Mouse (Mus musculus) heart, postnatal 0 days (tissue): ENCODE measurements around the gene Twf1. TPM values are rescaled to one million over a fixed set of nuclear protein-coding genes. Genes with fewer than 3 reads are reported as not detected.

Source experiments
- ATAC-seq: fragments of 200-750 bp; cut with Nextera tagmentation; 2 replicates; pipeline ENCODE4 v1.8.0; 2017; ENCODE audit warnings: low read depth, moderate number of reproducible peaks, moderate library complexity; ENCODE audit not compliant: insufficient read depth
- DNase-seq: peaks from one replicate; pipeline ENCODE4 v3.0.0-alpha.2; 2016; ENCODE audit warnings: low spot score
- H3K27ac ChIP-seq: fragments of 300-500 bp; sonication (generic); 2 replicates; pipeline ENCODE4 v1.5.1; 2014; ENCODE audit warnings: low read depth, mild to moderate bottlenecking
- H3K27me3 ChIP-seq: fragments of 300-500 bp; sonication (generic); 2 replicates; pipeline ENCODE4 v1.6.1; 2014; ENCODE audit warnings: low read length, mixed read lengths; ENCODE audit not compliant: control insufficient read depth, insufficient read depth
- H3K36me3 ChIP-seq: fragments of 300-500 bp; sonication (generic); replicated peaks from 2 replicates; pipeline ENCODE4 v1.6.1; 2014; ENCODE audit warnings: low read length, mixed read lengths; ENCODE audit not compliant: control insufficient read depth, insufficient read depth
- H3K4me1 ChIP-seq: fragments of 300-500 bp; sonication (generic); 2 replicates; pipeline ENCODE4 v1.6.1; 2014; ENCODE audit warnings: antibody characterized with exemption; ENCODE audit not compliant: control insufficient read depth, insufficient read depth
- H3K4me2 ChIP-seq: fragments of 300-500 bp; sonication (generic); 2 replicates; pipeline ENCODE4 v1.6.1; 2014; ENCODE audit warnings: low read depth, mild to moderate bottlenecking, low read length, moderate library complexity
- H3K4me3 ChIP-seq: fragments of 300-500 bp; sonication (generic); 2 replicates; pipeline ENCODE4 v1.5.1; 2014; ENCODE audit warnings: low read depth, low read length
- H3K9ac ChIP-seq: fragments of 300-500 bp; sonication (generic); replicated peaks from 2 replicates; pipeline ENCODE4 v1.6.1; 2014; ENCODE audit warnings: low read depth, low read length, mixed read lengths
- H3K9me3 ChIP-seq: fragments of 300-500 bp; sonication (generic); replicated peaks from 2 replicates; pipeline ENCODE4 v1.6.1; 2016; ENCODE audit warnings: low read length; ENCODE audit not compliant: control insufficient read depth
- CTCF ChIP-seq: IDR thresholded peaks from 2 replicates; pipeline ENCODE4 v1.5.1; 2016; ENCODE audit warnings: antibody characterized with exemption, control low read depth, low read depth
- EP300 ChIP-seq: IDR thresholded peaks from 2 replicates; pipeline ENCODE4 v1.6.1; 2016; ENCODE audit warnings: antibody characterized with exemption, low read depth
- WGBS: fragments of 180-500 bp; shearing (Covaris S2); extraction: QIAGEN DNeasy Blood & Tissue Kit; methylation state at CpG from one replicate; pipeline ENCODE4 v1.1.7; 2014; 5-methylcytosine and 5-hydroxymethylcytosine counted together
- polyA plus RNA-seq: library from polyadenylated mRNA; unstranded; fragments of >200 nt; fragmentation: Nextera tagmentation; extraction: Ambion mirVana; gene quantifications from 2 replicates; pipeline ENCODE4 v1.2.1, GENCODE M21; 2015
- total RNA-seq: library from RNA; depleted of rRNA; stranded (reverse); fragments of >200 nt; gene quantifications from 2 replicates; pipeline ENCODE4 v1.2.3, GENCODE M21; 2014; ENCODE audit warnings: low replicate concordance; rRNA removed

The Twf1 gene
- total RNA-seq (12.8 and 26.0 TPM in 2 replicates), polyA plus RNA-seq (28.3 and 30.7 TPM in 2 replicates)

DNA sequence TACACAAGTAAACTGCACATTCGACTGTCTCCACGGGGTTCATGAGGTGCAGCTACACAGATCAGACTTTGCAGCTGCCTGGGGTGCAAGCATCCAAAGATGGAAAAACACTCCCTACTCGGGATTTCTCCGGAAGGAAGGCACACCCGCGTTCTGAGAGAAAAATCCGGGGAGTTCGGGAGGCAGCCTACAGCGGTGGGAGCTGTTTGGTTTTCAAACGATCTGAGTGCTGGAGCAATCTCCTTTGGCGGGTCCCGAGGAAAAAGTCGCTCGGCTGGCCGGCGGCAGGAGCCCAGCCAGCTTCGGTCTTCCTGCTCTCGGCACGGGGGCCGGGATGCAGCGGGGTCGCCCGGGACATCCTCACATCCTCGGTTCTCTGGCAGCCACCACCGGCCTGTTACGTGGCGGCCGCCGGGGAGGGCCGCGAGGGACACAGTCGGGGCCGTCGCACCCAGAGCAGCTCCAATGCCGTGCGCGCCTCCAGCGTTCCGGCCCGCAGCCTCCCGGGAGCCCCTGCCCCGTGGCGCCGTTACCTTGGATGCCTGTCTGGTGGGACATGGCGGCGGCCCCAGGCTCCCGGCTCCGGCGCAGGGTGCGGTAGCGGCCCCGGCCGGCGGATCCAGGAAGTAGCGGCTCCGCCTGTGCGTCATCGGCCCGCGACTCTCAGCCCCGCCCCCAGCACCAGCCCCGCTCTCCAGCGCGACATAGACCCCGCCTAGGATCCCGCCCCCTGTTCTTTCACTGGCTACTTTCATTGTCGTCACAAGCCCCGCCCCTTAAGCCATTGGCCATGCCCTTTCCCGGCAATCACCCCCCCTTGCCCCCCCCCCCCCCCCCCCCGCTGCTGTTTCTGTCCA, at the start of gene Twf1:
Gene Twf1 (minus strand): TSS at position 671 of the 857 bp plus-strand sequence.
- ATAC-seq (peak; percentile 99), DNase-seq (peak; percentile 97)
- WGBS, result under 1% methylated on average over 53 of the region's 70 CpGs
- Histone ChIP-seq H3K27ac (peak within 1 kb of the TSS; percentile 90), H3K9ac (peak within 1 kb of the TSS; percentile 98), H3K4me1 (peaks cover 3% of the 10 kb centered on the region; the same call in 1 of the 2 replicates), H3K36me3 (peaks cover 20% of the 10 kb centered on the region), H3K27me3 (no peaks in the 10 kb centered on the region), H3K4me3 (peak within 1 kb of the TSS; percentile 100), H3K9me3 (no peaks in the 10 kb centered on the region), H3K4me2 (peak within 1 kb of the TSS; percentile 77)
- TF ChIP-seq CTCF (no peak), EP300 (no peak)

- Histone ChIP-seq H3K27me3 (no peaks in the 10 kb centered on the region), H3K4me1 (no peaks in the 10 kb centered on the region), H3K27ac (no peak overlapping the region), H3K9me3 (no peaks in the 10 kb centered on the region), H3K36me3 (no peaks in the 10 kb centered on the region), H3K9ac (no peak overlapping the region), H3K4me2 (no peak overlapping the region), H3K4me3 (no peak overlapping the region)
- TF ChIP-seq CTCF (no peak), EP300 (no peak)
- ATAC-seq, result no peak
- 76% methylated on average over 2 of the region's 2 CpGs for WGBS
- DNase-seq, result no peak
These were observed 49.4 kb upstream of the Twf1 start for GRCm38 (mm10) chr15:94639126-94639525.

DNA sequence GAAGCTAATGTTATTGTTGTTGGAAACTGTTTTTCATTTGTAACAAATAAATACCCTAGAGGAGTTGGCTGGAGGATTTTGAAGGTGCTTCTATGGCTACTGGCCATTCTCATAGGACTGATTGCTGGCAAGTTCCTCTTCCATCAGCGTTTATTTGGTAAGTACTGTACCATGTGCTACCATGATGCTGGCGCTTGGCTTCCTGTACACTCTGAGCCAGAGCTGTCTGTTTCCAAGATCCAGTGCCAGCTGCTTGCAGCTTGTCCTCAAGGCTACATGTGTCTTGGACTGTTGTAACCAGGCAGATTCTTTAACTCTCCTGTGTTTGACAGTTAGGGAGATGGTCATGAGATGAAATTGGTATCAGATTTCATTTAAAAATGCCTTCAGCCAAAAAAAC, 48.5 kb upstream of the Twf1 start:
- 79% methylated on average over 2 of the region's 2 CpGs for WGBS
- Histone ChIP-seq H3K9me3 (no peaks in the 10 kb centered on the region), H3K9ac (no peak overlapping the region), H3K27me3 (no peaks in the 10 kb centered on the region), H3K27ac (no peak overlapping the region), H3K36me3 (no peaks in the 10 kb centered on the region), H3K4me1 (no peaks in the 10 kb centered on the region), H3K4me2 (no peak overlapping the region), H3K4me3 (no peak overlapping the region)
- ATAC-seq (no peak), DNase-seq (no peak)
- TF ChIP-seq EP300, result no peak
- TF ChIP-seq CTCF, result no peak

- no peak for TF ChIP-seq CTCF
- no peak for TF ChIP-seq EP300
- H3K9ac ChIP-seq, result no peak overlapping the region
- H3K36me3 ChIP-seq, result no peaks in the 10 kb centered on the region
- H3K4me2 ChIP-seq, result no peak overlapping the region
- DNase-seq (no peak), ATAC-seq (no peak)
- no peak overlapping the region for H3K4me3 ChIP-seq
- 30% methylated on average over 11 of the region's 11 CpGs for WGBS
- H3K27ac ChIP-seq, result no peak overlapping the region
- no peaks in the 10 kb centered on the region for H3K9me3 ChIP-seq
- H3K4me1 ChIP-seq, result no peaks in the 10 kb centered on the region
- peaks cover 10% of the 10 kb centered on the region for H3K27me3 ChIP-seq
These were observed 44.8 kb upstream of the Twf1 start for GRCm38 (mm10) chr15:94634524-94634923.

GRCm38 (mm10) chr15:94630553-94630952, 40.9 kb upstream of the Twf1 start:
- Histone ChIP-seq H3K36me3 (no peaks in the 10 kb centered on the region), H3K9me3 (no peaks in the 10 kb centered on the region), H3K27me3 (peaks cover 18% of the 10 kb centered on the region), H3K9ac (no peak overlapping the region), H3K4me1 (no peaks in the 10 kb centered on the region), H3K4me2 (no peak overlapping the region), H3K4me3 (no peak overlapping the region), H3K27ac (no peak overlapping the region)
- no peak for DNase-seq
- 75% methylated on average over 4 of the region's 4 CpGs for WGBS
- no peak for ATAC-seq
- no peak for TF ChIP-seq EP300
- no peak for TF ChIP-seq CTCF
